Mouse (Mus musculus): Measurements from ENCODE around the gene Gm11011. TPM values are rescaled to one million over a fixed set of nuclear protein-coding genes. Genes with fewer than 3 reads are reported as not detected.

The Gm11011 gene
- polyA plus RNA-seq, 1 experiment from 2014 or later: not detected

DNA sequence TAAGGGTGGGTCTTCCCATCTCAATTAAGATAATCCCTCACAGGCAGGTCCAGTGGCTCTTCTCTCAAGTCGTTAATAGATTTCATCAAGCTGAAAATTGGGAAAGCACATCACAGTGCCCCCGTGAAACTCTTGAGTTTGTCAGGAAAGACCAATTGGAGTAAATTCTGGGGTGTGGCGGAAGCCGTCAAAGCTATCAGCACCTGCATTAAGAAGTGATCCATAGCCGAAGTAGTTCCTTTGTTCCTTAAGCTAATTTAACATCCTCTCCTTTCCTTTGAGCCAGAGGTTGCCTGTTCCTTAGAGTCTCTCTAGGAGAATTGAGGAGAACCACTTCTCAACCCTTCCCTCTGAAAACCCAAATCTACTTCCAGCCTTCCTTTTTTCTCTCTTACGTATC lies 28.5 kb upstream of the Gm11011 start:
- H3K9me3 ChIP-seq (ENCODE audit: control insufficient read depth, low read length): no peaks in the 10 kb centered on the region
- WGBS: 73% methylated on average over 6 of the region's 6 CpGs
- no peak overlapping the region for H3K4me3 ChIP-seq (ENCODE audit: low read length)
- H3K27ac ChIP-seq (ENCODE audit: low read length): no peak overlapping the region
- H3K4me2 ChIP-seq (ENCODE audit: low read depth, low read length): no peak overlapping the region
- ATAC-seq (ENCODE audit: low read depth): no peak
- H3K36me3 ChIP-seq (ENCODE audit: control insufficient read depth, insufficient read depth, low read length): no peaks in the 10 kb centered on the region
- H3K27me3 ChIP-seq (ENCODE audit: control insufficient read depth, insufficient read depth, low read depth, low read length): no peaks in the 10 kb centered on the region
- H3K9ac ChIP-seq (ENCODE audit: low read length): no peak overlapping the region
- peaks cover 6% of the 10 kb centered on the region; the same call in 1 of the 2 replicates for H3K4me1 ChIP-seq (replicated peaks; ENCODE audit: control insufficient read depth, insufficient read depth, low read length)

DNA sequence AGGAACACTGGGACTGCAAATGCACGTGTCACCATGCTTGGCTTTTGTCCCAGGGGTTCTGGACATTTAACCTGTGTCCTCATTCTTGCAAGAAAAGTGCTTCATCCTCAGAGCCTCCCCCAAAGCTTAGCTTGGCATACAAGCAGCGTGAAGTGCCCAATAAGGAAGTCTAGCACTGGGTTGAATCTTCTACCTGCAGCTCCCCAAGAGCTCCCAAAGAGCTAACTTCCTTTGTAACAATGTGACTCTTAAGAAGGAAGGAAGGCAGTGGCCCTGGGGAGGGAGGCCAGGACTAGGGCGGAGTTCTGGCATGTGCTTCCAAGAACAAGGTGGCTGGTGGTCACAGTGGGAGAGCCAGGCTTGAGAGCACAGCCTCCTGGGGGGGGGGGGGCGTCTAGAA lies 27.1 kb upstream of the Gm11011 start:
- Histone ChIP-seq H3K36me3 (ENCODE audit: control insufficient read depth, insufficient read depth, low read length) (no peaks in the 10 kb centered on the region), H3K9me3 (ENCODE audit: control insufficient read depth, low read length) (no peaks in the 10 kb centered on the region), H3K4me1 (replicated peaks; ENCODE audit: control insufficient read depth, insufficient read depth, low read length) (peaks cover 12% of the 10 kb centered on the region; the same call in 1 of the 2 replicates), H3K4me2 (ENCODE audit: low read depth, low read length) (no peak overlapping the region), H3K9ac (ENCODE audit: low read length) (no peak overlapping the region), H3K27me3 (ENCODE audit: control insufficient read depth, insufficient read depth, low read depth, low read length) (no peaks in the 10 kb centered on the region), H3K4me3 (ENCODE audit: low read length) (no peak overlapping the region), H3K27ac (ENCODE audit: low read length) (peak overlapping the region; percentile 25; the same call in 1 of the 2 replicates)
- whole genome bisulfite sequencing: 42% methylated on average over 4 of the region's 4 CpGs
- peak; percentile 48 for ATAC-seq (ENCODE audit: low read depth)

- no peak overlapping the region for H3K9ac ChIP-seq (ENCODE audit: low read length)
- no peak overlapping the region for H3K27ac ChIP-seq (ENCODE audit: low read length)
- H3K9me3 ChIP-seq (ENCODE audit: control insufficient read depth, low read length): no peaks in the 10 kb centered on the region
- H3K27me3 ChIP-seq (ENCODE audit: control insufficient read depth, insufficient read depth, low read depth, low read length): no peaks in the 10 kb centered on the region
- no peaks in the 10 kb centered on the region for H3K36me3 ChIP-seq (ENCODE audit: control insufficient read depth, insufficient read depth, low read length)
- H3K4me3 ChIP-seq (ENCODE audit: low read length): no peak overlapping the region
- peaks cover 28% of the 10 kb centered on the region for H3K4me1 ChIP-seq (replicated peaks; ENCODE audit: control insufficient read depth, insufficient read depth, low read length)
- no peak overlapping the region for H3K4me2 ChIP-seq (ENCODE audit: low read depth, low read length)
- ATAC-seq (ENCODE audit: low read depth): no peak
- WGBS: 41% methylated on average over 7 of the region's 7 CpGs
Measured at GRCm38 (mm10) chr2:169611557-169611956, 24.0 kb upstream of the Gm11011 start.

GRCm38 (mm10) chr2:169610882-169611281 lies 23.3 kb upstream of the Gm11011 start:
- no peak overlapping the region for H3K4me3 ChIP-seq (ENCODE audit: low read length)
- ATAC-seq (ENCODE audit: low read depth): no peak
- H3K4me1 ChIP-seq (replicated peaks; ENCODE audit: control insufficient read depth, insufficient read depth, low read length): peaks cover 29% of the 10 kb centered on the region
- no peak overlapping the region for H3K27ac ChIP-seq (ENCODE audit: low read length)
- no peaks in the 10 kb centered on the region for H3K36me3 ChIP-seq (ENCODE audit: control insufficient read depth, insufficient read depth, low read length)
- H3K4me2 ChIP-seq (ENCODE audit: low read depth, low read length): no peak overlapping the region
- 84% methylated on average over 8 of the region's 8 CpGs for WGBS
- no peaks in the 10 kb centered on the region for H3K27me3 ChIP-seq (ENCODE audit: control insufficient read depth, insufficient read depth, low read depth, low read length)
- H3K9me3 ChIP-seq (ENCODE audit: control insufficient read depth, low read length): no peaks in the 10 kb centered on the region
- no peak overlapping the region for H3K9ac ChIP-seq (ENCODE audit: low read length)

GRCm38 (mm10) chr2:169609956-169610355 lies 22.4 kb upstream of the Gm11011 start:
- 15% methylated on average over 13 of the region's 13 CpGs for whole genome bisulfite sequencing
- Histone ChIP-seq H3K4me3 (ENCODE audit: low read length) (no peak overlapping the region), H3K27ac (ENCODE audit: low read length) (no peak overlapping the region), H3K27me3 (ENCODE audit: control insufficient read depth, insufficient read depth, low read depth, low read length) (no peaks in the 10 kb centered on the region), H3K9ac (ENCODE audit: low read length) (0 out of 2 replicates have a peak overlapping the region, but pooled peaks have one; percentile 5), H3K4me1 (replicated peaks; ENCODE audit: control insufficient read depth, insufficient read depth, low read length) (peaks cover 29% of the 10 kb centered on the region), H3K9me3 (ENCODE audit: control insufficient read depth, low read length) (no peaks in the 10 kb centered on the region), H3K36me3 (ENCODE audit: control insufficient read depth, insufficient read depth, low read length) (no peaks in the 10 kb centered on the region), H3K4me2 (ENCODE audit: low read depth, low read length) (peak overlapping the region; percentile 26; the same call in 1 of the 2 replicates)
- no peak for ATAC-seq (ENCODE audit: low read depth)

GRCm38 (mm10) chr2:169607787-169608186 lies 20.2 kb upstream of the Gm11011 start:
- Histone ChIP-seq H3K4me3 (ENCODE audit: low read length) (no peak overlapping the region), H3K36me3 (ENCODE audit: control insufficient read depth, insufficient read depth, low read length) (no peaks in the 10 kb centered on the region), H3K4me2 (ENCODE audit: low read depth, low read length) (no peak overlapping the region), H3K9me3 (ENCODE audit: control insufficient read depth, low read length) (no peaks in the 10 kb centered on the region), H3K4me1 (replicated peaks; ENCODE audit: control insufficient read depth, insufficient read depth, low read length) (peaks cover 23% of the 10 kb centered on the region), H3K9ac (ENCODE audit: low read length) (0 out of 2 replicates have a peak overlapping the region, but pooled peaks have one; percentile 9), H3K27me3 (ENCODE audit: control insufficient read depth, insufficient read depth, low read depth, low read length) (no peaks in the 10 kb centered on the region), H3K27ac (ENCODE audit: low read length) (peak overlapping the region; percentile 82)
- ATAC-seq (ENCODE audit: low read depth): peak; percentile 83
- 0% methylated on average over 2 of the region's 2 CpGs for WGBS

DNA sequence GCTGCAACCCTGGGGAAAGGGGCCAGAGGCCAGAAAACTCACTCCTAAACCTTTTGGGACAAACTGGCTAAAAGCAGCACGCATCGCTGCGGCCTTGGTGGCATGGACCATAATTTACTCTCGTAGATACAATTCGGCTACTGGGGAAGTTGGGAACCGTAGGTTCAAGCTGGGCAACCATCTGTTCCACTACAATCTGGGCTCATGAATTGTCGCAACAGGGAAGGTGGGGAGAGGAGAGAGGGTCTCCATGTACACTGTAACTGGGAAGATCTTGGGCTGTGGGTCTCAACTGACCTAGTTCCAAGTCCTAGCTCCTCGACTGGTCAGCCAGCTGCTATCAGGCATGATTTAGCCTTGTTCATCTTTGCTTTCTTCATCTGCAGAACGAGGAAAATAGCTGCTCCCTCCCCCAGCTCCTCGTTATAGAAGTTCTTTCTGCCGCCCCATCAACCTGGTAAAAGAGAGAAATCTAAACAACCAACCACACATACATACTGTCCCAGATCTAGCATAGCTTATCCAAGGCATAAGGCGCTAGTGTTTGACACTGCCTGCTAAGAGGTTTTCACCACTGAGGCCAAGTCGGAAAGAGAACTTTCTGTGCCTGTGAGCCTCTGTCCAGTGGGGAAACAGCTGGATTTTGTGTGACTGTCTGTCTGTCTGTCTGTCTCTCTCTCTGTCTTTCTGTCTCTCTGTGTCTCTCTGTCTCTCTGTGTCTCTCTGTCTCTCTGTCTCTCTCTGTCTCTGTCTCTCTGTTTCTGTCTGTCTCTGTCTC lies 19.5 kb upstream of the Gm11011 start:
- no peak overlapping the region for H3K4me3 ChIP-seq (ENCODE audit: low read length)
- no peak overlapping the region for H3K9ac ChIP-seq (ENCODE audit: low read length)
- H3K36me3 ChIP-seq (ENCODE audit: control insufficient read depth, insufficient read depth, low read length): no peaks in the 10 kb centered on the region
- ATAC-seq (ENCODE audit: low read depth): peak; percentile 50
- H3K27me3 ChIP-seq (ENCODE audit: control insufficient read depth, insufficient read depth, low read depth, low read length): no peaks in the 10 kb centered on the region
- 0 out of 2 replicates have a peak overlapping the region, but pooled peaks have one; percentile 82 for H3K27ac ChIP-seq (ENCODE audit: low read length)
- H3K4me1 ChIP-seq (replicated peaks; ENCODE audit: control insufficient read depth, insufficient read depth, low read length): peaks cover 23% of the 10 kb centered on the region
- no peak overlapping the region for H3K4me2 ChIP-seq (ENCODE audit: low read depth, low read length)
- H3K9me3 ChIP-seq (ENCODE audit: control insufficient read depth, low read length): no peaks in the 10 kb centered on the region
- 68% methylated on average over 13 of the region's 13 CpGs for WGBS

DNA sequence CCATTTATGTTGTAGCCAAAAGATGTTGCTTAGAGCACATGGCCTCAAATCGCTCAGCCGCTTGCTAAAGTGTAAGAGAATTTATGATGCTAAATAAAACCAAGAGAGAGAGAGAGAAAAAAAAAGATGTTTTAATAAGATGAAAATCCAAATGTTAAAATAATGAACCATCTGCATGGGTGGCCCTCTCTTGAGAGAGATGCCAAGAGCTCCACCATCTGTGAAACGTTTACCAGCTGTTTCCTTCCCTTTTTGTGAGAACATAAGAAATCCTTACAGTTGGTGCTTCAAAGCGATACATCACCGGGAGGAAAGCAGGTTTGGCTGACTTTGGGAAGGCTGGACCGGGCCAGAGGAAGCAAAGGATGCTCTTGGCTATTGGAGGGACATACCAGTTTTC lies 12.6 kb upstream of the Gm11011 start:
- no peaks in the 10 kb centered on the region for H3K9me3 ChIP-seq (ENCODE audit: control insufficient read depth, low read length)
- peak; percentile 43; the same call in 1 of the 2 replicates for ATAC-seq (ENCODE audit: low read depth)
- WGBS: 50% methylated on average over 6 of the region's 6 CpGs
- H3K4me3 ChIP-seq (ENCODE audit: low read length): no peak overlapping the region
- H3K9ac ChIP-seq (ENCODE audit: low read length): no peak overlapping the region
- H3K36me3 ChIP-seq (ENCODE audit: control insufficient read depth, insufficient read depth, low read length): no peaks in the 10 kb centered on the region
- H3K27ac ChIP-seq (ENCODE audit: low read length): no peak overlapping the region
- H3K4me1 ChIP-seq (replicated peaks; ENCODE audit: control insufficient read depth, insufficient read depth, low read length): no peaks in the 10 kb centered on the region; the same call in 1 of the 2 replicates
- no peak overlapping the region for H3K4me2 ChIP-seq (ENCODE audit: low read depth, low read length)
- H3K27me3 ChIP-seq (ENCODE audit: control insufficient read depth, insufficient read depth, low read depth, low read length): no peaks in the 10 kb centered on the region

DNA sequence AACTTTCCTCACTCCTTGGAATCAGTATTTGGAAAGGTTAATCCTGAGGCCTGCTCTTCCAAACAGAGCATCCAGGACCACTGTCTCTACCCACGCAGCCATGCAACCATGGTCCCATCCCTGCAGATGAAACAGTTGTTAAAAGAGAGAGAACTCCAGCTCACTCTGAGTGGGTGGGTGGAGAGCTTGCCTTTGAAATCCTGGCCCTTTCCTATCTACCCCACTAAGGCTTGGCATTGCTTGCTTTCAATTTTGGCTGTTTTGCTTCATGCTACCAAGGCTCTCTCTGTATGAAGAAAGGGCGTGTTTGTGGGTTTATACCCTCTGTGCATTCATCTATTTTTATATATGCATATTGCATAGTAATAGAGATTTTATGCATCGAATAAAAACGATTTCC lies 12.0 kb upstream of the Gm11011 start:
- Histone ChIP-seq H3K9me3 (ENCODE audit: control insufficient read depth, low read length) (no peaks in the 10 kb centered on the region), H3K4me2 (ENCODE audit: low read depth, low read length) (no peak overlapping the region), H3K4me3 (ENCODE audit: low read length) (no peak overlapping the region), H3K27me3 (ENCODE audit: control insufficient read depth, insufficient read depth, low read depth, low read length) (no peaks in the 10 kb centered on the region), H3K9ac (ENCODE audit: low read length) (no peak overlapping the region), H3K27ac (ENCODE audit: low read length) (no peak overlapping the region), H3K36me3 (ENCODE audit: control insufficient read depth, insufficient read depth, low read length) (no peaks in the 10 kb centered on the region), H3K4me1 (replicated peaks; ENCODE audit: control insufficient read depth, insufficient read depth, low read length) (no peaks in the 10 kb centered on the region; the same call in 1 of the 2 replicates)
- no peak for ATAC-seq (ENCODE audit: low read depth)
- WGBS: 68% methylated on average over 4 of the region's 4 CpGs
